Mouse (Mus musculus): ENCODE data around the gene Cspg4. TPM values are rescaled to one million over a fixed set of nuclear protein-coding genes. Genes with fewer than 3 reads are reported as not detected.

Gene Cspg4
- polyA plus RNA-seq, 1 experiment, result not detected

GRCm38 (mm10) chr9:56870778-56871177 is 5.9 kb downstream of the Cspg4 start:
- Histone ChIP-seq H3K27me3 (ENCODE audit: control insufficient read depth) (peaks cover under 1% of the 10 kb centered on the region; the same call in 1 of the 2 replicates), H3K4me3 (replicated peaks) (no peak overlapping the region), H3K36me3 (ENCODE audit: control insufficient read depth) (no peaks in the 10 kb centered on the region), H3K4me1 (ENCODE audit: control insufficient read depth) (no peaks in the 10 kb centered on the region), H3K9me3 (ENCODE audit: control insufficient read depth, low read length) (no peaks in the 10 kb centered on the region)
- TF ChIP-seq TAL1 (IDR thresholded peaks at IDR 0.05; ENCODE audit: low read length) (no peak), GATA1 (IDR thresholded peaks at IDR 0.05; ENCODE audit: low read length) (no peak)

DNA sequence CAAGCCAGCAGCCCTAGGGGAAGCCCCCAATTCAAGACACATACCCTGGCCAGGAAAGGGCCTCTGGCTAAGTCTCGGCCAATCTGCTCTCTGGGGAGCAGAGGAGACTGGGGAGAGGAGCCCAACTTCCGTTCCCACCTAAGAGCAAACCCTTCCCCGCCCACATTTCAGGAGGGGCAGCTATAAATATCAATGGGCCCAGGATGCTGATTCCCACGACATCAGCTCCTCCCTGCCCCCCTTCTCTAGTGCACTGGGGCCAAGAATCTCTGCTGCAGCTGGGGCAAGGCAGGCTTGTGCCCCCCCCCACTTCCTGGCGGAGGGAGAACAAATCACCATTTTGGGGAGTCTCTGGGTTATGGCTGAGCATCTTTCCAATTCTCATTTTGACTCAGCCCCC is 6.4 kb downstream of the Cspg4 start:
- Histone ChIP-seq H3K36me3 (ENCODE audit: control insufficient read depth) (no peaks in the 10 kb centered on the region), H3K4me1 (ENCODE audit: control insufficient read depth) (no peaks in the 10 kb centered on the region), H3K4me3 (replicated peaks) (no peak overlapping the region), H3K27me3 (ENCODE audit: control insufficient read depth) (no peaks in the 10 kb centered on the region), H3K9me3 (ENCODE audit: control insufficient read depth, low read length) (no peaks in the 10 kb centered on the region)
- no peak for TF ChIP-seq TAL1 (IDR thresholded peaks at IDR 0.05; ENCODE audit: low read length)
- no peak for TF ChIP-seq GATA1 (IDR thresholded peaks at IDR 0.05; ENCODE audit: low read length)

DNA sequence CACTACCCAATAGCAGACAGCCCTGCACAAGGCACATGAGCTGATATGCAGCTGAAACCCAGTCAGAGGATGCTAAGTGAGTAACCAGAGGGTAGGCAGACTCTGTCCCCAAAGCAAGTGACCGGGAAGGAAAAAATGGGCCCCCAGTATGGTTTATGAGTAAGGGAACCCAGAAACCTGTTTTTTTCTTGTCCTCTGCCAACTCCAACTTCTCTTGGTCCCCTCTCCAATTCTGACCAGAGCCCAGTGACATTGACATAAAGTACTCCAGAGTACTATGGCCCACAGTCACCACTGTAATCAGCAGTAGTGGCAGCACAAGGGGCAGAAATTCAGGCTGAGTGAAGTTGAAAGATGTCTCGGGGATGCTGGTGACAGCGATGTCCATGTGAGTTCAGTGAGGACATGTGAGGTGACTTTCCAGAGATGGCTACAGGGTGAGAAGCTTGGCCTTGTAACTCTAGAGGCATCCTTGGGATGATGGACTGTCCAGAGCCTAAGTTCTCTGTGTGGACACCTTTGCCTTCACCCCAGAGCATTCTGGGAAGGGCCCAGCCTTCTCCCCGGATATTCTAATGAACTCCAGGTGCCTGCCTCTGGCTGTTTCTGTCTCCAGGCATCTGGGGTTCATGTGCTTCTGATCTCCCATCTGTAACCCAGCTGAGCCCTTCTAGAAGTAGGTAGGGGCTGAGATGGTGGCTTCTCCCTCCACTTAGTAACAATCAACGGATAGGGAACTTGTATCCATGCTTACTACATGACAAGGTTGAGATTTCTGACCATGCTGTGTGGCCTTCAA is 7.5 kb downstream of the Cspg4 start:
- no peak overlapping the region for H3K4me3 ChIP-seq (replicated peaks)
- H3K27me3 ChIP-seq (ENCODE audit: control insufficient read depth), result no peaks in the 10 kb centered on the region
- H3K4me1 ChIP-seq (ENCODE audit: control insufficient read depth), result no peaks in the 10 kb centered on the region
- no peaks in the 10 kb centered on the region for H3K36me3 ChIP-seq (ENCODE audit: control insufficient read depth)
- no peaks in the 10 kb centered on the region for H3K9me3 ChIP-seq (ENCODE audit: control insufficient read depth, low read length)
- TF ChIP-seq TAL1 (IDR thresholded peaks at IDR 0.05; ENCODE audit: low read length), result no peak
- no peak for TF ChIP-seq GATA1 (IDR thresholded peaks at IDR 0.05; ENCODE audit: low read length)

- Histone ChIP-seq H3K36me3 (ENCODE audit: control insufficient read depth) (no peaks in the 10 kb centered on the region), H3K4me3 (replicated peaks) (no peak overlapping the region), H3K4me1 (ENCODE audit: control insufficient read depth) (no peaks in the 10 kb centered on the region), H3K27me3 (ENCODE audit: control insufficient read depth) (no peaks in the 10 kb centered on the region), H3K9me3 (ENCODE audit: control insufficient read depth, low read length) (no peaks in the 10 kb centered on the region)
- TF ChIP-seq TAL1 (IDR thresholded peaks at IDR 0.05; ENCODE audit: low read length), result no peak
- no peak for TF ChIP-seq GATA1 (IDR thresholded peaks at IDR 0.05; ENCODE audit: low read length)
Observed at GRCm38 (mm10) chr9:56873097-56873496, 8.3 kb downstream of the Cspg4 start.

DNA sequence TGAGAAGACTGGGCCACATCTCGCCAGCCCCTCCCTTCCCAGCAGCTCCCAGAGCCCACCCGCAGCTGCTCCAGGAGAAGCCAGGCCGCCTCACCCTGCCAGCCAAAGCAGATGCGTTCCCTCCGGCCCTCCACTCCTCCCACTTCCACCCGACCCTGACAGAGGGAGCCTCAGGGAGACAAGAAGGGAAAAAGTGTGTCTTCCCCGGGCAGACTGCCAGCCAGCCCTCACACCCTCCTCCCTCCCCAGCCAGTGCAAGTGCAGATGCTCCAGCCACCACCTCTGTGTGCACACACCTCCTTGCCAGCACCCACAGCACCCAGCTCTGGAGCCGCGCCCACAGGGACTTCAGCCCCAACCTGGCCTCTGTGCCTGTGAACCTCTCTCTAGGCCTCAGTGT is 12.0 kb downstream of the Cspg4 start:
- H3K27me3 ChIP-seq (ENCODE audit: control insufficient read depth), result no peaks in the 10 kb centered on the region
- H3K4me1 ChIP-seq (ENCODE audit: control insufficient read depth), result no peaks in the 10 kb centered on the region
- no peaks in the 10 kb centered on the region for H3K36me3 ChIP-seq (ENCODE audit: control insufficient read depth)
- TF ChIP-seq TAL1 (IDR thresholded peaks at IDR 0.05; ENCODE audit: low read length) (no peak), GATA1 (IDR thresholded peaks at IDR 0.05; ENCODE audit: low read length) (no peak)
- H3K9me3 ChIP-seq (ENCODE audit: control insufficient read depth, low read length), result no peaks in the 10 kb centered on the region
- H3K4me3 ChIP-seq (replicated peaks), result no peak overlapping the region

- Histone ChIP-seq H3K36me3 (ENCODE audit: control insufficient read depth) (no peaks in the 10 kb centered on the region), H3K4me3 (replicated peaks) (no peak overlapping the region), H3K27me3 (ENCODE audit: control insufficient read depth) (no peaks in the 10 kb centered on the region), H3K4me1 (ENCODE audit: control insufficient read depth) (no peaks in the 10 kb centered on the region), H3K9me3 (ENCODE audit: control insufficient read depth, low read length) (no peaks in the 10 kb centered on the region)
- no peak for TF ChIP-seq GATA1 (IDR thresholded peaks at IDR 0.05; ENCODE audit: low read length)
- no peak for TF ChIP-seq TAL1 (IDR thresholded peaks at IDR 0.05; ENCODE audit: low read length)
Observed at GRCm38 (mm10) chr9:56877284-56877683, 12.5 kb downstream of the Cspg4 start.

GRCm38 (mm10) chr9:56880790-56881189 is 16.0 kb downstream of the Cspg4 start:
- Histone ChIP-seq H3K36me3 (ENCODE audit: control insufficient read depth) (no peaks in the 10 kb centered on the region), H3K9me3 (ENCODE audit: control insufficient read depth, low read length) (no peaks in the 10 kb centered on the region), H3K4me1 (ENCODE audit: control insufficient read depth) (no peaks in the 10 kb centered on the region), H3K4me3 (replicated peaks) (no peak overlapping the region), H3K27me3 (ENCODE audit: control insufficient read depth) (no peaks in the 10 kb centered on the region)
- no peak for TF ChIP-seq TAL1 (IDR thresholded peaks at IDR 0.05; ENCODE audit: low read length)
- TF ChIP-seq GATA1 (IDR thresholded peaks at IDR 0.05; ENCODE audit: low read length), result no peak

- no peaks in the 10 kb centered on the region for H3K27me3 ChIP-seq (ENCODE audit: control insufficient read depth)
- no peaks in the 10 kb centered on the region for H3K36me3 ChIP-seq (ENCODE audit: control insufficient read depth)
- H3K4me1 ChIP-seq (ENCODE audit: control insufficient read depth), result no peaks in the 10 kb centered on the region
- no peak overlapping the region for H3K4me3 ChIP-seq (replicated peaks)
- TF ChIP-seq TAL1 (IDR thresholded peaks at IDR 0.05; ENCODE audit: low read length), result no peak
- no peak for TF ChIP-seq GATA1 (IDR thresholded peaks at IDR 0.05; ENCODE audit: low read length)
- no peaks in the 10 kb centered on the region for H3K9me3 ChIP-seq (ENCODE audit: control insufficient read depth, low read length)
Observed at GRCm38 (mm10) chr9:56881539-56882082, 16.8 kb downstream of the Cspg4 start.

DNA sequence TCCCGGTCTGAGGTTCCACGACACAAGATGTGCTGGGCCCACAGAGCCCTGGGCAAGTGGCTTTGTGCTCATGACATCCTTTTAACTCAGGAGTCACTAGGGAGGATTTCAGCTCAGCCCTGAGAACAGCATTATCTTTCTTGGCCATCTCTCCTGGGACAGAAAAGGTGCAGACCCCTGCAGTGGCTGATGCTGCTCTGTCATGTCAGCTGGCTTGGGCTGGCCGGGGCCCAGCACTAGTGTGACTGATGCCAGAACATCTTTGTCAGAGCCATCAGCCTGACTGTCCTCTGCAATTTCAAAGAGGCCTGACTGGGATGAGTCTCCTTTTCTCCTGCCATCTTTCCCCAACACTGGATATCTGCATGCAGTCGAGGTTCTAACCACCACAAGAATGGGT is 17.4 kb downstream of the Cspg4 start:
- no peak overlapping the region for H3K4me3 ChIP-seq (replicated peaks)
- no peaks in the 10 kb centered on the region for H3K9me3 ChIP-seq (ENCODE audit: control insufficient read depth, low read length)
- no peak for TF ChIP-seq TAL1 (IDR thresholded peaks at IDR 0.05; ENCODE audit: low read length)
- no peak for TF ChIP-seq GATA1 (IDR thresholded peaks at IDR 0.05; ENCODE audit: low read length)
- no peaks in the 10 kb centered on the region for H3K27me3 ChIP-seq (ENCODE audit: control insufficient read depth)
- H3K4me1 ChIP-seq (ENCODE audit: control insufficient read depth), result no peaks in the 10 kb centered on the region
- no peaks in the 10 kb centered on the region for H3K36me3 ChIP-seq (ENCODE audit: control insufficient read depth)

Measured in erythroblast, embryonic 14.5 days (primary cell).